In the genomic region with DNA sequence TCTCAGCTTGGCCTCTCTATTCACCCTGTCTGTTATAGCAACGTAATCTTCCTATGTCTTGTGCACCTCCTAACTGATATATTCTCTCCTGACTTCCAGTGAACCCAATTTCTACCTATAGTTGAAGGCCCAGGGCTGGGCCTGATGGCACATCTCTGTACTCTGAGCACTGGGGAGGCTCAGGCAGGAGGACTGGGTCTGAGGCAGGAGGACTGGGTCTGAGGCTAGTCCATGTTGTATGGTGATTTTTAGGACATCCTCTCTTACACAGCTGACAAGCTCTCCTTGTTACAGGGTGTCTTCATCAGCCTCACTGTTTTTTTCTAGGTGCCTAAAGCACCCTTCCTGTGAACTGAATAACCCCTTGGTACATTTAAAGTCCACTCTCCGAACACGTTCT, we compare ENCODE assay signal across 8 mouse cellular contexts. TPM values are rescaled to one million over a fixed set of nuclear protein-coding genes. Genes with fewer than 3 reads are reported as not detected.
DNase-seq lines count a peak whose midpoint lies in the region; ATAC-seq and TF ChIP-seq lines count a peak whose summit lies in the region.

No protein-coding gene starts in this region.

- H3K4me2 ChIP-seq in embryonic facial prominence, embryonic 11.5 days (ENCODE audit: low read depth, low read length) = no peak overlapping the region; the same call in 1 of the 2 replicates
- H3K4me2 ChIP-seq in intestine, embryonic 15.5 days (replicated peaks) = peak overlapping the region; percentile 69
- H3K4me2 ChIP-seq in myocyte (ENCODE audit: low read depth) = peak overlapping the region; percentile 79

- H3K4me1 ChIP-seq in kidney, adult 2 months (ENCODE audit: control insufficient read depth, insufficient read depth, low read length) = peaks cover 11% of the 10 kb centered on the region
- H3K4me1 ChIP-seq in embryonic facial prominence, embryonic 11.5 days (ENCODE audit: control insufficient read depth, insufficient read depth, low read length) = no peaks in the 10 kb centered on the region
- 0 out of 2 replicates have a peak, but pooled peaks cover 10% of the 10 kb centered on the region for H3K4me1 ChIP-seq in intestine, embryonic 15.5 days (replicated peaks)

- TF ChIP-seq CTCF in kidney, adult 2 months (conservative IDR thresholded peaks at IDR 0.05; ENCODE audit: insufficient read depth, insufficient read length, low read depth, low read length) = no peak

- H3ac ChIP-seq in myocyte (ENCODE audit: control insufficient read depth, insufficient read length) = no peak overlapping the region

- peak overlapping the region; percentile 90 for H3K4me3 ChIP-seq in kidney, adult 2 months (ENCODE audit: insufficient read depth, low read depth, low read length)
- peak overlapping the region; percentile 83; the same call in 1 of the 2 replicates for H3K4me3 ChIP-seq in embryonic facial prominence, embryonic 11.5 days (ENCODE audit: low read depth, low read length)
- H3K4me3 ChIP-seq in intestine, embryonic 15.5 days (replicated peaks) = peak overlapping the region; percentile 81; the same call in 1 of the 2 replicates
- peak overlapping the region; percentile 89 for H3K4me3 ChIP-seq in myocyte

- H3K27me3 ChIP-seq in kidney, adult 2 months (replicated peaks; ENCODE audit: control insufficient read depth, insufficient read depth, low read length) = no peaks in the 10 kb centered on the region
- no peaks in the 10 kb centered on the region for H3K27me3 ChIP-seq in embryonic facial prominence, embryonic 11.5 days (ENCODE audit: control insufficient read depth, insufficient read depth, low read length)
- H3K27me3 ChIP-seq in intestine, embryonic 15.5 days (replicated peaks) = no peaks in the 10 kb centered on the region
- no peaks in the 10 kb centered on the region for H3K27me3 ChIP-seq in myocyte (ENCODE audit: control insufficient read depth, insufficient read depth, insufficient read length)

- no peaks in the 10 kb centered on the region for H3K36me3 ChIP-seq in kidney, adult 2 months (ENCODE audit: control insufficient read depth, insufficient read depth, low read length)
- H3K36me3 ChIP-seq in embryonic facial prominence, embryonic 11.5 days (replicated peaks; ENCODE audit: control insufficient read depth, insufficient read depth, low read depth, low read length) = no peaks in the 10 kb centered on the region
- no peaks in the 10 kb centered on the region for H3K36me3 ChIP-seq in intestine, embryonic 15.5 days
- H3K36me3 ChIP-seq in myocyte (ENCODE audit: control insufficient read depth, insufficient read depth) = peaks cover 6% of the 10 kb centered on the region

- H3K9ac ChIP-seq in embryonic facial prominence, embryonic 11.5 days (replicated peaks; ENCODE audit: low read length) = peak overlapping the region; percentile 83; the same call in 1 of the 2 replicates
- 0 out of 2 replicates have a peak overlapping the region, but pooled peaks have one; percentile 72 for H3K9ac ChIP-seq in intestine, embryonic 15.5 days

- DNase-seq in kidney, adult 2 months = no peak
- DNase-seq in kidney, adult 9 months = no peak
- no peak for DNase-seq in embryonic facial prominence, embryonic 11.5 days (ENCODE audit: low spot score)
- DNase-seq in thymus, postnatal 25 days = no peak
- no peak for DNase-seq in left cerebral cortex, adult 18-20 months (ENCODE audit: low spot score in 2 of 2)
- DNase-seq in gastrocnemius, postnatal 4 days (ENCODE audit: low spot score in 2 of 2) = no peak

- H3K79me2 ChIP-seq in myocyte (ENCODE audit: control insufficient read depth, insufficient read depth) = peaks cover 22% of the 10 kb centered on the region

- ATAC-seq in embryonic facial prominence, embryonic 11.5 days (replicated peaks; ENCODE audit: insufficient number of reproducible peaks, low FRiP score, low TSS enrichment, low read depth) = peak; percentile 51; the same call in 1 of the 2 replicates
- peak; percentile 31 for ATAC-seq in intestine, embryonic 15.5 days

- no peak overlapping the region for H3K27ac ChIP-seq in kidney, adult 2 months (ENCODE audit: insufficient read depth, low read depth, low read length)
- no peak overlapping the region for H3K27ac ChIP-seq in embryonic facial prominence, embryonic 11.5 days (replicated peaks; ENCODE audit: low read depth, low read length)
- H3K27ac ChIP-seq in intestine, embryonic 15.5 days = no peak overlapping the region

- TF ChIP-seq POLR2A in kidney, adult 2 months (IDR thresholded peaks at IDR 0.05; ENCODE audit: low read depth, low read length) = no peak
- TF ChIP-seq POLR2A in myocyte (IDR thresholded peaks at IDR 0.05; ENCODE audit: insufficient read length, low read depth) = no peak

- WGBS in kidney, adult 2 months = 34% methylated on average over 3 of the region's 3 CpGs
- WGBS in embryonic facial prominence, embryonic 11.5 days = 59% methylated on average over 3 of the region's 3 CpGs
- 39% methylated on average over 3 of the region's 3 CpGs for WGBS in intestine, embryonic 15.5 days

- H3K9me3 ChIP-seq in embryonic facial prominence, embryonic 11.5 days (replicated peaks; ENCODE audit: control insufficient read depth, low read length) = no peaks in the 10 kb centered on the region
- H3K9me3 ChIP-seq in intestine, embryonic 15.5 days = no peaks in the 10 kb centered on the region

TF ChIP-seq in myocyte, 11 proteins besides CTCF, POLR2A, EP300 and RAD21:
- TF ChIP-seq TCF12 (IDR thresholded peaks at IDR 0.05; ENCODE audit: insufficient read depth, poor library complexity, severe bottlenecking) (no peak), MYOG (IDR thresholded peaks at IDR 0.05; ENCODE audit: control insufficient read depth in 1 of 3, insufficient read depth in 1 of 3, insufficient read length in 2 of 3, low read depth in 2 of 3) (no peak), MAX (IDR thresholded peaks at IDR 0.05; ENCODE audit: low read depth) (no peak), E2F4 (IDR thresholded peaks at IDR 0.05; ENCODE audit: insufficient read depth) (no peak), CEBPB (IDR thresholded peaks at IDR 0.05; ENCODE audit: insufficient read depth, poor library complexity, severe bottlenecking) (no peak), USF1 (IDR thresholded peaks at IDR 0.05; ENCODE audit: low read depth) (no peak)

RNA-seq across cellular contexts. Expression of gene Nbas, which starts 0.5 kb away (rescaled TPM):
- 16.1 and 17.5 TPM in 2 replicates for polyA plus RNA-seq in kidney, adult 2 months (2012; rRNA removed)
- polyA plus RNA-seq in embryonic facial prominence, embryonic 11.5 days (2014; fragmentation: Nextera tagmentation; extraction: Ambion mirVana) = 14.3 and 14.9 TPM in 2 replicates
- 16.4 and 18.8 TPM in 2 replicates for polyA plus RNA-seq in intestine, embryonic 15.5 days (2015; fragmentation: Nextera tagmentation; extraction: Ambion mirVana)
- 14.5 TPM for polyA plus RNA-seq in myocyte (2012; fragmentation: generic; extraction: Trizol)
- 10 to 100 TPM; 33.7 to 34.7 TPM for total RNA-seq in left cerebral cortex, adult 18-20 months (2021)
- 10 to 100 TPM; 21.7 to 22.9 TPM for total RNA-seq in gastrocnemius, postnatal 4 days (2021)

RNA-seq across cellular contexts. Expression of gene Ddx1, which starts 19.4 kb away (rescaled TPM):
- polyA plus RNA-seq in kidney, adult 2 months (2012; rRNA removed) = 8.9 and 12.1 TPM in 2 replicates
- 206 and 216 TPM in 2 replicates for polyA plus RNA-seq in embryonic facial prominence, embryonic 11.5 days (2014; fragmentation: Nextera tagmentation; extraction: Ambion mirVana)
- polyA plus RNA-seq in intestine, embryonic 15.5 days (2015; fragmentation: Nextera tagmentation; extraction: Ambion mirVana) = 122 and 133 TPM in 2 replicates
- polyA plus RNA-seq in myocyte (2012; fragmentation: generic; extraction: Trizol) = 43.2 TPM
- total RNA-seq in left cerebral cortex, adult 18-20 months (2021) = 100 to 1,000 TPM; 134 to 143 TPM
- total RNA-seq in gastrocnemius, postnatal 4 days (2021) = 100 to 1,000 TPM; 106 to 109 TPM
